In genomic region chr8:20589178-20589539, GRCm38 (mm10) we compare ENCODE assay signal across 7 mouse cellular contexts. TPM values are rescaled to one million over a fixed set of nuclear protein-coding genes. Genes with fewer than 3 reads are reported as not detected.
A peak's percentile ranks its signal among the peaks of the same experiment; 100 is the strongest.
DNase-seq lines count a peak whose midpoint lies in the region; ATAC-seq and TF ChIP-seq lines count a peak whose summit lies in the region.
"Not testable (repeated sequence)": the region's sequence is repeated elsewhere in the genome, so short reads cannot be mapped to it uniquely, and the experiment has no call there.

No protein-coding gene starts in this region.

- not testable (repeated sequence) for H3K9ac ChIP-seq in heart, embryonic 11.5 days (ENCODE audit: low read depth, low read length); intestine, postnatal 0 days (ENCODE audit: low read depth, low read length); lung, embryonic 16.5 days (ENCODE audit: low read length); neural tube, embryonic 14.5 days (replicated peaks; ENCODE audit: low read depth, low read length); stomach, postnatal 0 days (ENCODE audit: low read length)

- not testable (repeated sequence) for H3K4me3 ChIP-seq in heart, embryonic 11.5 days (ENCODE audit: low read depth, low read length); intestine, postnatal 0 days (ENCODE audit: low read depth, low read length); lung, embryonic 16.5 days (ENCODE audit: low read length); neural tube, embryonic 14.5 days (ENCODE audit: low read depth, low read length); stomach, postnatal 0 days (ENCODE audit: low read depth, low read length)

- not testable (repeated sequence) for TF ChIP-seq CTCF in intestine, postnatal 0 days (IDR thresholded peaks at IDR 0.05; ENCODE audit: low read depth); stomach, postnatal 0 days (IDR thresholded peaks at IDR 0.05; ENCODE audit: low read depth)

- H3K36me3 ChIP-seq in heart, embryonic 11.5 days (ENCODE audit: control insufficient read depth, insufficient read depth, low read length); intestine, postnatal 0 days (ENCODE audit: control insufficient read depth, insufficient read depth); lung, embryonic 16.5 days (ENCODE audit: control insufficient read depth, insufficient read depth, low read length); neural tube, embryonic 14.5 days (ENCODE audit: control insufficient read depth, insufficient read depth, low read length); stomach, postnatal 0 days (ENCODE audit: control insufficient read depth, insufficient read depth, low read length): not testable (repeated sequence)

- H3K4me1 ChIP-seq in heart, embryonic 11.5 days (ENCODE audit: control insufficient read depth, insufficient read depth, low read length); intestine, postnatal 0 days (replicated peaks; ENCODE audit: control insufficient read depth, insufficient read depth, low read length); lung, embryonic 16.5 days (replicated peaks; ENCODE audit: control insufficient read depth, insufficient read depth, low read length); neural tube, embryonic 14.5 days (ENCODE audit: control insufficient read depth, insufficient read depth, low read length); stomach, postnatal 0 days (replicated peaks; ENCODE audit: control insufficient read depth, insufficient read depth): not testable (repeated sequence)

- TF ChIP-seq EP300 in stomach, postnatal 0 days (optimal IDR thresholded peaks at IDR 0.05), result not testable (repeated sequence)

- DNase-seq in left cerebral cortex, adult 18-20 months (ENCODE audit: low spot score in 2 of 2), result peak; percentile 20
- not testable (repeated sequence) for DNase-seq in stomach, postnatal 0 days (ENCODE audit: low spot score)

- 0 out of 2 replicates have a peak, but pooled peaks have one; percentile 34 for ATAC-seq in erythroid progenitor cell, adult 5-6 weeks (replicated peaks; ENCODE audit: low FRiP score, poor library complexity, severe bottlenecking)
- peak; percentile 63 for ATAC-seq in heart, embryonic 11.5 days (replicated peaks; ENCODE audit: insufficient number of reproducible peaks, low FRiP score, low TSS enrichment)
- peak; percentile 56; the same call in 1 of the 2 replicates for ATAC-seq in intestine, postnatal 0 days
- ATAC-seq in lung, embryonic 16.5 days (ENCODE audit: low read depth), result peak; percentile 34
- peak; percentile 66; the same call in 1 of the 2 replicates for ATAC-seq in neural tube, embryonic 14.5 days (ENCODE audit: low read depth)
- ATAC-seq in stomach, postnatal 0 days (ENCODE audit: low FRiP score, low TSS enrichment), result peak; percentile 18; the same call in 1 of the 2 replicates

- not testable (repeated sequence) for H3K9me3 ChIP-seq in heart, embryonic 11.5 days (replicated peaks; ENCODE audit: control insufficient read depth, low read length); intestine, postnatal 0 days (ENCODE audit: control insufficient read depth); lung, embryonic 16.5 days (ENCODE audit: control insufficient read depth, low read length); neural tube, embryonic 14.5 days (ENCODE audit: control insufficient read depth, low read length); stomach, postnatal 0 days (ENCODE audit: control insufficient read depth, low read length)

- not testable (repeated sequence) for H3K27me3 ChIP-seq in heart, embryonic 11.5 days (ENCODE audit: control insufficient read depth, insufficient read depth, low read length); intestine, postnatal 0 days (replicated peaks; ENCODE audit: control insufficient read depth, insufficient read depth, low read length); lung, embryonic 16.5 days (ENCODE audit: control insufficient read depth, insufficient read depth, low read depth, low read length); neural tube, embryonic 14.5 days (ENCODE audit: control insufficient read depth, insufficient read depth, low read length); stomach, postnatal 0 days (ENCODE audit: control insufficient read depth, insufficient read depth, low read length)

- H3K27ac ChIP-seq in heart, embryonic 11.5 days (ENCODE audit: low read depth, low read length); intestine, postnatal 0 days (ENCODE audit: low read depth, low read length); lung, embryonic 16.5 days (ENCODE audit: low read length); neural tube, embryonic 14.5 days (ENCODE audit: low read depth, low read length); stomach, postnatal 0 days (replicated peaks): not testable (repeated sequence)

- not testable (repeated sequence) for H3K4me2 ChIP-seq in heart, embryonic 11.5 days; intestine, postnatal 0 days (replicated peaks; ENCODE audit: low read depth); lung, embryonic 16.5 days (ENCODE audit: low read depth, low read length); neural tube, embryonic 14.5 days (ENCODE audit: low read depth, low read length); stomach, postnatal 0 days (replicated peaks; ENCODE audit: low read depth)

- WGBS in heart, embryonic 11.5 days (ENCODE audit: insufficient replicate concordance), result 86% methylated on average over 1 of the region's 4 CpGs
- WGBS in intestine, postnatal 0 days, result 78% methylated on average over 1 of the region's 4 CpGs
- 83% methylated on average over 1 of the region's 4 CpGs for WGBS in lung, embryonic 16.5 days
- WGBS in neural tube, embryonic 14.5 days, result 92% methylated on average over 1 of the region's 4 CpGs
- 67% methylated on average over 2 of the region's 4 CpGs for WGBS in stomach, postnatal 0 days

RNA-seq across cellular contexts. Expression of gene Gm21119, which starts 25.6 kb away (rescaled TPM):
- not detected in 2 replicates for total RNA-seq in erythroid progenitor cell, adult 5-6 weeks (2015; ENCODE audit: low replicate concordance)
- total RNA-seq in erythroid progenitor cell, adult 5-6 weeks (2017; ENCODE audit: low replicate concordance), result not detected in 2 replicates
- 0.17 TPM in 1 of 2 replicates, not detected in the other for polyA plus RNA-seq in heart, embryonic 11.5 days (2014; fragmentation: Nextera tagmentation; extraction: Ambion mirVana)
- polyA plus RNA-seq in intestine, postnatal 0 days (2015; fragmentation: Nextera tagmentation; extraction: Ambion mirVana), result 0.12 and 0.13 TPM in 2 replicates
- 1 to 10 TPM; 1.0 to 1.3 TPM for total RNA-seq in left cerebral cortex, adult 18-20 months (2021)
- polyA plus RNA-seq in lung, embryonic 16.5 days (2015; fragmentation: Nextera tagmentation; extraction: Ambion mirVana), result 0.15 TPM in 1 of 2 replicates, not detected in the other
- 0.33 TPM in 1 of 2 replicates, not detected in the other for polyA plus RNA-seq in neural tube, embryonic 14.5 days (2014; fragmentation: Nextera tagmentation; extraction: Ambion mirVana)
- polyA plus RNA-seq in stomach, postnatal 0 days (2015; fragmentation: Nextera tagmentation; extraction: Ambion mirVana), result not detected in 2 replicates
